Mouse (Mus musculus) kidney, postnatal 10 days (tissue): ENCODE measurements at regions not wholly inside any gene's neighbourhood (a gene's known extent, or its start where the extent isn't known, plus 50 kb on each side); places are given as distances from the start of the nearest gene placed in this dataset.
A peak's percentile ranks its signal among the peaks of the same experiment; 100 is the strongest.

Source experiments
- DNase-seq: peaks from one replicate; pipeline ENCODE4 v3.0.0; 2021; ENCODE audit warnings: mixed read lengths

- DNase-seq = no peak
Measured at GRCm38 (mm10) chr15:51673483-51673882, 2211.2 kb upstream of the Gm7489 start.

GRCm38 (mm10) chr15:51675291-51675690 is 2209.4 kb upstream of the Gm7489 start:
- no peak for DNase-seq

- DNase-seq = no peak
Measured at GRCm38 (mm10) chr15:51676694-51677093, 2208.0 kb upstream of the Gm7489 start.

- DNase-seq = peak; percentile 9
Measured at GRCm38 (mm10) chr15:51677266-51677665, 2207.4 kb upstream of the Gm7489 start.

- DNase-seq = no peak
Measured at GRCm38 (mm10) chr15:51679186-51679902, 2205.4 kb upstream of the Gm7489 start.

GRCm38 (mm10) chr15:51680494-51680893 is 2204.2 kb upstream of the Gm7489 start:
- DNase-seq = no peak

- DNase-seq = no peak
Measured at GRCm38 (mm10) chr15:51681191-51681590, 2203.5 kb upstream of the Gm7489 start.

GRCm38 (mm10) chr15:51682331-51682730 is 2202.4 kb upstream of the Gm7489 start:
- DNase-seq = no peak

- no peak for DNase-seq
Measured at GRCm38 (mm10) chr15:51687007-51687540, 2197.6 kb upstream of the Gm7489 start.

GRCm38 (mm10) chr15:51689498-51689897 is 2195.2 kb upstream of the Gm7489 start:
- no peak for DNase-seq

GRCm38 (mm10) chr15:51692671-51693070 is 2192.0 kb upstream of the Gm7489 start:
- DNase-seq = no peak

GRCm38 (mm10) chr15:51696344-51697016 is 2188.2 kb upstream of the Gm7489 start:
- DNase-seq = peak; percentile 51

GRCm38 (mm10) chr15:51704198-51704597 is 2180.5 kb upstream of the Gm7489 start:
- DNase-seq = no peak

- peak; percentile 57 for DNase-seq
Measured at GRCm38 (mm10) chr15:51709871-51710655, 2174.6 kb upstream of the Gm7489 start.

- no peak for DNase-seq
Measured at GRCm38 (mm10) chr15:51720873-51721308, 2163.8 kb upstream of the Gm7489 start.

- no peak for DNase-seq
Measured at GRCm38 (mm10) chr15:51721363-51721762, 2163.3 kb upstream of the Gm7489 start.

GRCm38 (mm10) chr15:51724127-51724526 is 2160.6 kb upstream of the Gm7489 start:
- no peak for DNase-seq

GRCm38 (mm10) chr15:51725457-51725856 is 2159.2 kb upstream of the Gm7489 start:
- no peak for DNase-seq

- no peak for DNase-seq
Measured at GRCm38 (mm10) chr15:51730106-51730505, 2154.6 kb upstream of the Gm7489 start.

- DNase-seq = no peak
Measured at GRCm38 (mm10) chr15:51730805-51731412, 2153.8 kb upstream of the Gm7489 start.

GRCm38 (mm10) chr15:51734194-51734593 is 2150.5 kb upstream of the Gm7489 start:
- no peak for DNase-seq
